Mouse (Mus musculus): ENCODE results near the gene Antxr1.

Antxr1 gene

GRCm38 (mm10) chr6:87250701-87251100, 84.9 kb downstream of the Antxr1 start:
- in situ Hi-C loops (cut with MseI, MboI) = no loop called here

DNA sequence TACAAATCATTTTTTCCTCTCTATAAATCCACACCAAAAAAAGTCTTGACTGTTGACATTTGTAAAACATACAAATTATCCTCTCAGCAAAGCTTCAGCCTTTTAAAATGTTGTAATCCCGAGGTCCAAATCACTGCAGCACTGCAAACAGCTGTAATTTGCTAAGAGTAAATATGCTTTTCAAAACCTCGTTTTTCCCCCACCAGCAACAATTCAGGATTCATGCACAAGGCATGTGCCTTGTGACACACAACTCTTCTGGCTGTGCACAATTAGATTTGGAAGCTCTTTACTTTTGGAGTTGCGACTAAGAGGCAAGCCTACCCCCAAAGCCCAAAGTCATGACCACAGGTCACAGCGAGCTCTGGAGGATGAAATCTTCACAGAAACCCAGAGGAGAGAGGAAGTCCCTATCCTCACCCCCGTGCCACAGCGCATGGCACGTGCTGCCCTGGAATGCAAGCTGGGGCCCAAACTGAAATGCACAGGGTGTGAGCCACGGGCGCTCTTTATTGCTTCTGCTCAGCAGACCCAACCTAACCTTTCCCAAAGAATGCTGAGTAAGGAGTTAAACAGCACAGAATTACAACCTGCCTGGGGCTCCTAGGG, 87.3 kb downstream of the Antxr1 start:
- in situ Hi-C loops (cut with MseI, MboI) = no loop called here

- in situ Hi-C loops (cut with MseI, MboI) = no loop called here
Observed at GRCm38 (mm10) chr6:87244117-87245100, 91.2 kb downstream of the Antxr1 start.

GRCm38 (mm10) chr6:87237260-87237659, 98.4 kb downstream of the Antxr1 start:
- in situ Hi-C loops (cut with MseI, MboI) = no loop called here

DNA sequence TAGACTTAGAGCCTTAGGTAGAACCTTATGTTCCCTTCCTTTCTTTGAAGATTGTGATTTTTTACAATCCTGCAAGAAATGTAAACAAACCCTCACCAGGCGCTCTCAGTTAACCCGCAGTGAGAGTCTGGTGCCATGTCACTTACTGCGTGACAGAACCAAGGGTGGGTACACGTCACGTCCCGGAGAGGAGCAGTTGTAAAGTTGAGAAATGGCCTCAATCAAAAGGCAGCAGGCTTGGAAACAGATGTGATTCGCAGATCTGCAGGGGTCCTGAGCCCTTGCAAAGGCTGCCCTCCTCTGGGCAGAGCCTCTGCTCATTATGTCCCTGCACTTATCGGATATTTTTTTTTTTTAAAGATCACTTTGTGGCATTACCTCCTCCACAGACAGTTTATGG, 99.6 kb downstream of the Antxr1 start:
- in situ Hi-C loops (cut with MseI, MboI) = no loop called here

GRCm38 (mm10) chr6:87233111-87233510, 102.5 kb downstream of the Antxr1 start:
- in situ Hi-C loops (cut with MseI, MboI) = no loop called here

GRCm38 (mm10) chr6:87230041-87230440, 105.6 kb downstream of the Antxr1 start:
- in situ Hi-C loops (cut with MseI, MboI) = no loop called here

DNA sequence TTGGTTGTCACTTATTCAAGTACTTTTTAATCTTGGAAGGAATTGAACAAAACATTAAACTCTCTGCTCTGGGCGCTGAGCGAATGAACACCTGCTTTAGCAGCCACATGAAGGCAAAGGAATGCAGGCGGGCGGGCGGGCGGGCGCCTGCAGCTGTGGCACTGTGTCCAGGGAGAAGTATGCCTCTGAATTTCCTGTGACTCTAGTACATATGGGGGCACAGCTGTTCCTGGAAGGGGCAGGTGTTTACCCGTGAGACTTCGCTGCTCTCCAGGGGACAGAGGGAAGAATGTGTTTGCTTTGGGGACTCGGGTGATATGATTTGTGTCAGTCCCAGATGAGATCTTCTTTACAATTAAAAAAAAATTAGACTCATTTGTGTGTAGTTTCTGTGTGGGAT, 107.7 kb downstream of the Antxr1 start:
- in situ Hi-C loops (cut with MseI, MboI) = no loop called here

GRCm38 (mm10) chr6:87226315-87226714, 109.3 kb downstream of the Antxr1 start:
- in situ Hi-C loops (cut with MseI, MboI) = no loop called here

DNA sequence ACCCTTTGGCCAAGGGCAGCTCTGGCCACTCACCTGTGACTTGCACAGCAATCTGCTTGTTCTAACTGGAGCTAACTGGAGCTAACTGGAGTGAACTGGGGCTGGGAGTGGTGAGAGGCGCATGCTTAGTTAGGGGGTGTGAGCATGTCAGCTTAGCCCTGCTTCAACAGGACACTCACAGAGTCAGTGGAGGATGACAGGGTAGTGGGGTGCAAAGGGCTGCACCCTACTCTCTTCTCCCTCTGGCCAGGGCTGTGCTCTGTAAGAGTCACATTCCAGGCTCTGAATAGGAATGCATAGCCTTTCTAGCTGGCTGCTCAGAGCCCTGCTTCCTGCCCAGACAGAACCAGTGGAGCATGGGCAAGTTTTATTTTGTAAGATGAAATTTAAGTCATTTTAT, 110.3 kb downstream of the Antxr1 start:
- in situ Hi-C loops (cut with MseI, MboI) = no loop called here

DNA sequence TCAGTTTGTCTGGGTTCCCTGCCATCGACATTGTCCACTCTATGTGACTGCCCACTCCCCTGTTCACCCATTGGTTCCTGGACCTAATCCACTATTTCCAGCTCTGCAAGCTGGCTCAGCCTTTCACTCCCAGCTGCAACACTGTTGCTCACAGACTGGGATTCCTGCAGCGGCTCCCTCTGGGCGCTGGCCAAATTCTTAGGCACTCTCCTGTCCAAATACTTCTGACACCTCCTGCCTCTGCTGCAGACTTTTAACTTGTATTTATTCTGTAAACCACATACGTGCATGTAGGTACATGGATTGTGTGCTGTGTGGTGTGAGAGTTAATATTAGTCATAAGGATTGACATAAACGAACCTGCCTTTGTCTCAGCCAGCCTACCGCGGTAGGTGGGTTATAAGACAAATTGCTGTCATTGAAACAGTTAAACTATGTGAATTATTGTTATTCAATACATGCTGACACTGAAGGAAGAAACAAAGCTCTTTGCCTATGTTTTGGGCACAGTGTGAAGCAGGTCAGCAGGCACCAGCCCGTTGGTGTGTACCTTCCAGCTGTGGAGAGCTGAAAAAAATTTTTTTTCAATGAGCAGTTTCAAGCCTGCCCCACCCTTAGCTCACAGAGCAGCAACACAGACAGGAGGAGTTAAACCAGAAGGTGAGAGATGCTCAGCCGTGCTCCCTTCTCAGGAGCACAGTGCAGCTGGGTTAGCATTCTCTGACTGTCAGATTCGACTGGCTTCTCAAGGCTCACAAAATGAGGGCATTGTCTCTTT, 112.6 kb downstream of the Antxr1 start:
- in situ Hi-C loops (cut with MseI, MboI) = no loop called here

DNA sequence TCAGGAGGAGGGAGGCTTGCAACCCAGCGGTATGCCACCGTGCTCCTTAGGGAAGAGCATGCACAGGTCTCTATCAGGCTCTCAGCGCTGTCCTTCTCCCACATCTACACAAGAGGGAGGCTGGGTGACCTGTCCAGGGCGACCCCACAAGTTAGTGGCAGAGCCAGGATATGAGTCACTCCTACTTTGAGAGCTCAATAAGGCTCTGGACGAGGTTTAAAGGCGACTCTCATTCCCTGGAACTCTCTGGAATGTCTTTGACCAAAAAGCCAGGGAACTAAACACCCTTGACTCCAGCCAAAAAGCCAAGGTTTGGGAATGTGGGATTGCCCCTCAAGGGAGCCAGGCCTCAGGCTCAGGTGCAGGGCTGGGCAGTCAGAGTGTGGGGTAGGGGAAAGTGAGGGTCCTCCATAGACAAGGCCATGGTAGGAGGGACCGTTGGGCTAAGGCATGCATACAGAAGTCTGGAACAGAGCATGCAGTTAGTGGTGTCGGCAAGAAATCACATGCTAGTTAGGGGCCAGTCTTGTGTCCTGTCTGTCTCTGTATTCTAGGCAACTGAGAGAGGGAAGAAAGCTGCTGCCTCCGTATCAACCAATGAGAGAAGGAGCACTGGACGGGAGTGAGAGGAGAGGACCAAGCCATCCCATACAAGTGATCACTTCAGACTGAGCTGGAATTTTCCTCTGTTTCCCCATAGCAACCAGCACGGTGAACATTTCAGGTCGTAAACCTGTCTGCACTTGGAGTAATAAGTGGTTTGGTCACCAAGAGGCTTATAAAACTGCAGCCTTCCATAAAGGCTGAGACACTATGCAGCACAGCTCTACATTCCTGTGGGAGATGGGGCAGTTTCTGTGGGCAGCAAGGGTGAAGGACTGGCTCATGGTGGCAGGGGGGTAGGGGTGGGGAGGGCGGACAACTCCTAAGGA, 116.3 kb downstream of the Antxr1 start:
- in situ Hi-C loops (cut with MseI, MboI) = no loop called here

GRCm38 (mm10) chr6:87216114-87216591, 119.5 kb downstream of the Antxr1 start:
- in situ Hi-C loops (cut with MseI, MboI) = no loop called here

GRCm38 (mm10) chr6:87213262-87213661, 122.4 kb downstream of the Antxr1 start:
- in situ Hi-C loops (cut with MseI, MboI) = no loop called here

- in situ Hi-C loops (cut with MseI, MboI) = no loop called here
Observed at GRCm38 (mm10) chr6:87211551-87211950, 124.1 kb downstream of the Antxr1 start.

DNA sequence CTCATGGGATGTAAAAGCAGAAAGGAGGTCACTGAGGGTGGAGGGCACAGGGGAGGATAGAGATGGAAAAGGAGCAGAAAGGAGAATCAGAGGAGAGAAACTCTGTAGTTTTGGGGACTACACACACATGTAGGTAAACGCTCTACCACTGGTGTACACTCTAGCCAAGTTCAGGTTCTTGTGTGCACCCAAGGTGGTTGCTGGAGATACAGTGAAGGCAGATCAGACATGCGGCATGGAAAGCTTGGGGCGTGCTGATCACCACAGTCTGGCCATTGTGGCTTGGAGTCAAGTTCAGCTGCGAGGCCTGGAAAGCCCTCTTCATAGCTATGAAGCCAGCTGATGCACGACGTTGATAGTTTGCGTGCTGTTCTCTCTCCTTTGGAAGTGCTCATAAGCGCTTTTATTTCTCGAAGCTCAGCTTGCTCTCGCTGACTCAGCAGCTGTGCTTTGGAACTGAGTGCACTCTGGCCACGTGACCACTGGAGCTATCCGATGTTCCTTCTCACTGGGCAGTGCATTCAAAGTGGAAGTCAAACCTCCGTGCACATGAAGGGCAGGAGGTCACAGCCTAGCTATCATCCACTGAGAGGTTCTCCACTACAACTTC, 128.1 kb downstream of the Antxr1 start:
- in situ Hi-C loops (cut with MseI, MboI) = no loop called here

DNA sequence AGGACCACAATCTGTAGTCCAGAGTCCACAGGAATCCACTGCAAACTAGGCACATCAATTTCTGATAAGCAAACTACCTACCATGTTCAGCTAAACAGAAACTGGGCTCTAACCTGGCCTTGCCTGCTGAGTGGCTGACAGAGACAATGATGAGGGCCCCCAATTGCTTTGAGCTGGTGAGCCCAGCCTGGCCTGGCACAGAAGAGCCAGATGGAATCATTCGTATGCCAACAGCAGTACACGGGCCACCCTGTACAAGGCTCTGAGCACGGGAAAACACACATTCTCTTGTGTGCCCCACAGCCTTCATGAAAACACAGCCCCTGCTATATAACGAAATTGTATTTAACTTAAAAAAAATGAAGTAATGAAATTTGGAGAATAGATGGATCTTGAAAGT, 128.8 kb downstream of the Antxr1 start:
- in situ Hi-C loops (cut with MseI, MboI) = no loop called here

GRCm38 (mm10) chr6:87203467-87203866, 132.2 kb downstream of the Antxr1 start:
- in situ Hi-C loops (cut with MseI, MboI) = no loop called here

DNA sequence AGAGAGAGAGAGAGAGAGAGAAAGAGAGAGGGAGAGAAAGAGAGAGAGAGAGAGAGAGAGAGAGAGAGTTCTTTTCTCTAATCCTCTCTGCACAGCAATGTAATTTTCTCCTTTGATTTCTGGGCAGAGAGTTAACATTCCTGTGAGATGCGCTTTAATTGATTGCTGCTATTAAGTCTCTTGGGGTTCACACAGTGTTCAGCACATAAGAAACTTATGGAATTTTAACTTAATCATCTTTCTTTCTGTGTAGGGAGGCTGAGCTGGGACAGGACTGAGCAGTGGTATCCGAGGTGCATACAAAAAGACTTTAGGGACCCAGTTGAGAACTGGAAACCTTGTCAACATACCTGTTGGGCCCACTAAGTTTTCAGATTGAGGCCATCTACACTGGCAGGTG, 132.6 kb downstream of the Antxr1 start:
- in situ Hi-C loops (cut with MseI, MboI) = no loop called here

- in situ Hi-C loops (cut with MseI, MboI) = no loop called here
Observed at GRCm38 (mm10) chr6:87202048-87202605, 133.5 kb downstream of the Antxr1 start.

Measured in mouse trophoblast stem cell (cell line).